Mouse (Mus musculus) liver, embryonic 16.5 days (tissue): ENCODE measurements around the gene Ralgapa1. TPM values are rescaled to one million over a fixed set of nuclear protein-coding genes. Genes with fewer than 3 reads are reported as not detected.
"Not testable (repeated sequence)": the region's sequence is repeated elsewhere in the genome, so short reads cannot be mapped to it uniquely, and the experiment has no call there.

Experiments used
- ATAC-seq: fragments of 200-750 bp; cut with Nextera tagmentation; 2 replicates; pipeline ENCODE4 v1.8.0; 2017; ENCODE audit warnings: low read depth, mild to moderate bottlenecking, moderate number of reproducible peaks, moderate library complexity
- H3K27ac ChIP-seq: fragments of 300-500 bp; sonication (generic); 2 replicates; pipeline ENCODE4 v1.5.1; 2014; ENCODE audit warnings: mild to moderate bottlenecking, low read length
- H3K27me3 ChIP-seq: fragments of 300-500 bp; sonication (generic); 2 replicates; pipeline ENCODE4 v1.6.1; 2014; ENCODE audit warnings: low read depth, low read length, mixed read lengths; ENCODE audit not compliant: control insufficient read depth, insufficient read depth
- H3K36me3 ChIP-seq: fragments of 300-500 bp; sonication (generic); 2 replicates; pipeline ENCODE4 v1.6.1; 2014; ENCODE audit warnings: mild to moderate bottlenecking; ENCODE audit not compliant: control insufficient read depth, insufficient read depth
- H3K4me1 ChIP-seq: fragments of 300-500 bp; sonication (generic); 2 replicates; pipeline ENCODE4 v1.6.1; 2014; ENCODE audit warnings: low read depth, low read length, mixed read lengths; ENCODE audit not compliant: control insufficient read depth
- H3K4me2 ChIP-seq: fragments of 300-500 bp; sonication (generic); 2 replicates; pipeline ENCODE4 v1.6.1; 2014; ENCODE audit warnings: low read depth, low read length, mixed read lengths
- H3K4me3 ChIP-seq: fragments of 300-500 bp; sonication (generic); 2 replicates; pipeline ENCODE4 v1.5.1; 2014; ENCODE audit warnings: low read depth, mild to moderate bottlenecking, low read length
- H3K9ac ChIP-seq: fragments of 300-500 bp; sonication (generic); 2 replicates; pipeline ENCODE4 v1.6.1; 2014; ENCODE audit warnings: low read depth, low read length
- H3K9me3 ChIP-seq: fragments of 300-500 bp; sonication (generic); replicated peaks from 2 replicates; pipeline ENCODE4 v1.6.1; 2016; ENCODE audit warnings: low read length; ENCODE audit not compliant: control insufficient read depth
- WGBS: fragments of 180-500 bp; shearing (Covaris S2); extraction: QIAGEN DNeasy Blood & Tissue Kit; methylation state at CpG from one replicate; pipeline ENCODE4 v1.1.7; 2014; ENCODE audit not compliant: insufficient replicate concordance; 5-methylcytosine and 5-hydroxymethylcytosine counted together
- polyA plus RNA-seq: library from polyadenylated mRNA; unstranded; fragments of >200 nt; fragmentation: Nextera tagmentation; extraction: Ambion mirVana; gene quantifications from 2 replicates; pipeline ENCODE4 v1.2.1, GENCODE M21; 2015

Gene Ralgapa1
- polyA plus RNA-seq, 1 experiment from 2014 or later: 3.2 TPM

DNA sequence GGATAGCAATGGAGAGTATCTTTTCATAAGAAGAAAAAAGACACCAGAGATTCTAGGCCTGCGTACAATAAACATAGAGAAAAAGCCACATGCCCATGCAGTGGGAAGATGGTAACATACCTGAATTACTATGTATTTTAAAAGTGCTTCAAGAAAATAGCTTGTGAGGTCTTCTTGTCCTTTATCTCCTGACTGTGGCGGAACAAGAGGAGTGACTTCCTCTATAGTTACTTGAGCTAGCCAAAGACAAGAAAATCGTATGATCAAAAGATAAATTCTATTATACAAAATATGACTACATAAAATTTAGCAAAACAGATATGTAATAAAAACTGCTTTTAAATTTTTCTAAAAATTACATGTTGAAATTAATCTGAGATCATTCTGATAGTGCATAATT lies 38.3 kb downstream of the Ralgapa1 start:
- H3K4me2 ChIP-seq: no peak overlapping the region
- WGBS: 63% methylated on average over 3 of the region's 3 CpGs

DNA sequence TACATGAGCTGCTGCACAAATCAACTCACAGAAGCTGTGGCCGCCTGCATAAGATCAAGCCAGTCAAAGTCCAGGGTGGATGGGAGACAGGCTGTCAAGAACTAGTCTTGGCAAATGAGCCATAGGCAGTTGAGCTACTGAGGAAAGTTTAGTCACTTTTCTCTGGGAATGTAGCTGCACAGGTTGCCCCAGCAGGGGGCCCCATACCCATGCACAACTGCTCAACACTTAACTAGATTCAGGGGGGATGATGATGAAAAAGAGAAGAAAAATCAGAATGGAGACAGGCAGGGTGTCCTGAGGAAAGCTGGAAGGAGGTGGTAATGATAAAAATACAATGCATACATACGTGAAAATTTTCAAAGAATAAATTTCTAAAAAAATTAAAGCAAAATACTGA lies 42.7 kb downstream of the Ralgapa1 start:
- H3K4me1 ChIP-seq: no peaks in the 10 kb centered on the region
- no peak overlapping the region for H3K4me2 ChIP-seq
- no peak overlapping the region for H3K9ac ChIP-seq
- no peaks in the 10 kb centered on the region for H3K27me3 ChIP-seq
- no peaks in the 10 kb centered on the region for H3K9me3 ChIP-seq
- ATAC-seq: no peak
- H3K4me3 ChIP-seq: no peak overlapping the region
- 58% methylated on average over 2 of the region's 2 CpGs for WGBS
- no peak overlapping the region for H3K27ac ChIP-seq
- no peaks in the 10 kb centered on the region; the same call in 1 of the 2 replicates for H3K36me3 ChIP-seq

More for the DNA sequence above, 38.3 kb downstream of the Ralgapa1 start:
- Histone ChIP-seq H3K4me3 (no peak overlapping the region), H3K36me3 (no peaks in the 10 kb centered on the region; the same call in 1 of the 2 replicates), H3K9ac (no peak overlapping the region), H3K4me1 (no peaks in the 10 kb centered on the region), H3K9me3 (no peaks in the 10 kb centered on the region), H3K27ac (no peak overlapping the region), H3K27me3 (no peaks in the 10 kb centered on the region)
- ATAC-seq: no peak

DNA sequence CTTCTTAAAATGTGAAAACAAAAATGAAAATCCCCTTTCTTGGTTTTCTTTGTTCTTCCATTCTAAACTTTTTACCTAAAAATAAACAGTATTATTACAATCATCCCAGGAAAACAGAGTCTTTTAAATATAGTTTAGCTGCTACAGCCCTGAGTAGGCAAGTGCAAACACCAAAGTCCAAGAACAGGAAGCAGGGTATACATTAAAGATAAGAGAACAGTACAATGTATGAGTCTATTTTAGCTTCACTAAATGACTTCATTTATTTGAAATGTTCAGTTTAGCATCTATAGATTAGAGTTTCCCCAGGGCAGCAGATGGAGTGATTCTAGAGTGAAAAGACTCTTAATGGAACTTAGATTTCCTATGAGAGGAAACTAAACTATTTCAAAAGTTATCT lies 43.6 kb downstream of the Ralgapa1 start:
- no peak overlapping the region for H3K4me3 ChIP-seq
- H3K4me2 ChIP-seq: no peak overlapping the region
- no peak overlapping the region for H3K9ac ChIP-seq
- no peaks in the 10 kb centered on the region for H3K9me3 ChIP-seq
- ATAC-seq: peak; percentile 47; the same call in 1 of the 2 replicates
- no peaks in the 10 kb centered on the region; the same call in 1 of the 2 replicates for H3K36me3 ChIP-seq
- no peaks in the 10 kb centered on the region for H3K27me3 ChIP-seq
- no peaks in the 10 kb centered on the region for H3K4me1 ChIP-seq
- no peak overlapping the region for H3K27ac ChIP-seq

DNA sequence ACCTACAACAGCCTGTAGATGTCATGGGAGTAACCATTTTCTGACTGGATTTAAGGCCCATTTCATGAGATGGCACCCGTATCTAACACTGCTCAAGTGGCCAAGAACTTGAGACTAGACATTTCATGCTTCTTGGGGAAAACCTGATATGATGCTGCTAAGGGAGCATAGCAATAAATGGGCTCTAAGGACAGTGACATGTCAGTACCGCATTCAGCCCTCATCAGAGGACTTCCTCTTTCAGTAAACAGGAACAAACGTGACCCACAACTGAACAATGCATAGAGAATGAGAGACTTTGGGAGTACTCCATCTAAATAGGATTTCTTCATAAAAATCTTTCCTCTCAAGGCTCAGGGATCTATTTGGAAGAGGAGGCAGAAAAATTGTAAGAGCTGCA lies 46.7 kb downstream of the Ralgapa1 start:
- Histone ChIP-seq H3K4me2 (no peak overlapping the region), H3K36me3 (no peaks in the 10 kb centered on the region), H3K9ac (no peak overlapping the region), H3K27ac (no peak overlapping the region), H3K4me3 (no peak overlapping the region), H3K27me3 (no peaks in the 10 kb centered on the region), H3K4me1 (no peaks in the 10 kb centered on the region), H3K9me3 (no peaks in the 10 kb centered on the region)
- ATAC-seq: no peak
- 47% methylated on average over 3 of the region's 3 CpGs for WGBS

DNA sequence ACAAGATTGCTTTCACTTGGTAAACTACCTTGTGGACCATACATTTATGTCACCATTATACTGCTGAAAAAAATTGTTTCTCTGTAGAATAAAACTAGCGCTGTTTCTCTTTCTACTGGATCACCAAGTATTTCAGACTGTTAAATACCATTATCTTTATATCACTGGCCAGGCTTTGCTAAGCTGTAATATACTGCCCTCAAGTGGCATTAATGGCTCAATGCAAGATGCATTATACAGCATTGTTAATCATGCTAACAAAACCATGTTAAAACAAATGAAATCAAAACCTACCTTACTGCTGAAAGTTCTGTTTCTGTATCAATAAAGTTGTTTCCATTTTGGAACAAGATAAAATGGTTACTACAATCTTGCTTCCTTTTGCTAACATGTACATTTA lies 100.6 kb downstream of the Ralgapa1 start:
- no peak for ATAC-seq
- no peaks in the 10 kb centered on the region for H3K4me1 ChIP-seq
- no peak overlapping the region for H3K4me3 ChIP-seq
- no peaks in the 10 kb centered on the region for H3K27me3 ChIP-seq
- peaks cover 10% of the 10 kb centered on the region for H3K36me3 ChIP-seq
- H3K9me3 ChIP-seq: no peaks in the 10 kb centered on the region
- H3K4me2 ChIP-seq: no peak overlapping the region
- H3K27ac ChIP-seq: no peak overlapping the region
- WGBS: 69% methylated on average over 1 of the region's 1 CpGs
- no peak overlapping the region for H3K9ac ChIP-seq

DNA sequence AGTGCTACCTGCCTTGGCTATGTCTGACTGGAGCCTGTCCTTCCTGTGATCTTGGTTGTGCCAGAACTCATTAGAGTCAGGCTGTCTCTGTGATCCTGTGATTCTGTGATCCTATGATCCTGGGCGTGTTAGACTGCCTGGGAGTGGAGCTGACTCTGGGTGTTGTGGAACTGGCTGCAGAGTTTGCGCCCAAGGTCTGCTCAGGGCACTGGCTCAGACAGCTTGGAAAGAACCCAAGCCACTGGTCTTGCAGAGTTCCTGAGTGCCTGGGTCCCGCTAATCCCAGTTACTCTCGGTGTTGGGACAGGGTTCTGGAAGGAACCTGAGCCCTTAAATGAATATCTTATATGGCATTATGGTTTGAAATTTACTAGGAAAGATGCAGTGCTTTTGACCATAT lies 115.1 kb downstream of the Ralgapa1 start:
- 89% methylated on average over 4 of the region's 4 CpGs for WGBS

DNA sequence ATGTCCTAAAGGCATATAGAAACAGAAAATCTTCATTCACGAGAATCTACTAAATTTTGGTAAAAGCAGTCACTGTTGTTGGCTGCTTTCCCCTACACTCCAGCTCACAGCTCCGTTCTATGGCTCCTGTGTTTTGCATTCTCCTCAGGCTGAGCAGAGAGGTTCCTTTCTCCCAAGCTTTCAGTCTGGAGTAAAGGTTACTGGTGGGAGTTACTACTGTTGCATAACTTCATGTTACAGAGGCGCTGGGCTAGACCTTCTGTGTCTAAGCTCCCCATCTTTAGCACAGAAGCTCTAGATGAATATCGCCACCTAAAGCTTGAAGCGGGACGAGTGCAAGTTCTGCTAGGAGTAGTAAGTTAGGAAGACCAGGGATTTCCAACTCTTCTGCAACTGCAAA lies 154.3 kb downstream of the Ralgapa1 start:
- WGBS: 72% methylated on average over 6 of the region's 6 CpGs
- H3K27ac ChIP-seq: no peak overlapping the region
- H3K9me3 ChIP-seq: no peaks in the 10 kb centered on the region
- no peaks in the 10 kb centered on the region for H3K27me3 ChIP-seq
- no peak for ATAC-seq
- no peak overlapping the region for H3K4me3 ChIP-seq
- no peaks in the 10 kb centered on the region for H3K4me1 ChIP-seq
- H3K9ac ChIP-seq: no peak overlapping the region
- no peak overlapping the region for H3K4me2 ChIP-seq
- H3K36me3 ChIP-seq: no peaks in the 10 kb centered on the region

More for the DNA sequence above, 115.1 kb downstream of the Ralgapa1 start:
- no peak overlapping the region for H3K4me2 ChIP-seq
- H3K9me3 ChIP-seq: no peaks in the 10 kb centered on the region
- H3K27ac ChIP-seq: no peak overlapping the region
- ATAC-seq: no peak
- H3K4me3 ChIP-seq: no peak overlapping the region
- no peaks in the 10 kb centered on the region for H3K27me3 ChIP-seq
- H3K36me3 ChIP-seq: peaks cover 3% of the 10 kb centered on the region; the same call in 1 of the 2 replicates
- H3K4me1 ChIP-seq: no peaks in the 10 kb centered on the region
- H3K9ac ChIP-seq: no peak overlapping the region

DNA sequence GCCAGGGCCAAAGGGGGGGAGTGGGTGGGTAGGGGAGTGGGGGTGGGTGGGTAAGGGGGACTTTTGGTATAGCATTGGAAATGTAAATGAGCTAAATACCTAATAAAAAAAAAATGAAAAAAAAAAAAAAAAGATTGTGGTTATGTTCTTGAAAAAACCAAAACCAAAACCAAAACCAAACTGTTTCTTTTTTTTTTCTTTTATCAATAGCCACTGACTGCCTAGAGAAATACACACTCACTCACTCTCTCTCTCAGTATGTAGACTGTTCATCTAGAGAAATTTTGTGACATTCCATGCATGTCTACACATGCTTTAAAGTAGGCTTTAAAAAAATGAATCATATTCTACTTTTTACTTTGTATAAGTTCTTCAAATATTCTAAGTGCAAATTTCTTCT lies 157.8 kb downstream of the Ralgapa1 start:
- not testable (repeated sequence) for H3K9ac ChIP-seq, H3K27ac ChIP-seq, H3K36me3 ChIP-seq, H3K27me3 ChIP-seq, ATAC-seq, H3K9me3 ChIP-seq, H3K4me2 ChIP-seq, H3K4me1 ChIP-seq, H3K4me3 ChIP-seq

DNA sequence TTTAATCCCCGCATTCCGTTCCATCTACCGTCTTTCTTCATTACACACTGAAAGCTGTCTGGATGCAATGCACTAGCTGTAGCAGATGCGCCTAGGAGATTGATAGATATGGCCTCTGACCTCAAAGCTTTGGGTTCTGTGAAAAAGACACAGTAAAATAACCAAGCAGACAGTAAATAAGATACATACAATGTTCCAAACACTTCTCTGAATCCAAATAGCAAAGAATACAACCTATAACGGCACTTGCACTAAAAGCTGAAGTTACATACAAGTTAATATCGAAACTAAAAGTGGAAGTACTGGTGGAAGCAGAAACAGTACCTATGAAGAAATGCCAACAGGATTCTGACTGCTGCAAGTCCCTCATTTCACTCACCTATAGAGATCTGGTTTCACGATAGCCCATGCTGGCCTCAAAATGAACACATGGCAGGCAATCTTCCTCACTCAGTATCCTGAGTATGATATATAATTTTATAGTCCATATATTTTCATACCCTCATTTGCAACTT lies 172.9 kb downstream of the Ralgapa1 start:
- Histone ChIP-seq H3K9me3 (no peaks in the 10 kb centered on the region), H3K36me3 (no peaks in the 10 kb centered on the region), H3K4me1 (no peaks in the 10 kb centered on the region), H3K27me3 (no peaks in the 10 kb centered on the region), H3K9ac (no peak overlapping the region), H3K4me2 (no peak overlapping the region), H3K4me3 (no peak overlapping the region), H3K27ac (no peak overlapping the region)
- no peak for ATAC-seq
- 85% methylated on average over 7 of the region's 7 CpGs for WGBS
